Mouse (Mus musculus): ENCODE data around the gene Ywhag. TPM values are rescaled to one million over a fixed set of nuclear protein-coding genes. Genes with fewer than 3 reads are reported as not detected.

The Ywhag gene
- total and polyA plus RNA-seq, 3 experiments: 99.0 to 304 (median 275) TPM

DNA sequence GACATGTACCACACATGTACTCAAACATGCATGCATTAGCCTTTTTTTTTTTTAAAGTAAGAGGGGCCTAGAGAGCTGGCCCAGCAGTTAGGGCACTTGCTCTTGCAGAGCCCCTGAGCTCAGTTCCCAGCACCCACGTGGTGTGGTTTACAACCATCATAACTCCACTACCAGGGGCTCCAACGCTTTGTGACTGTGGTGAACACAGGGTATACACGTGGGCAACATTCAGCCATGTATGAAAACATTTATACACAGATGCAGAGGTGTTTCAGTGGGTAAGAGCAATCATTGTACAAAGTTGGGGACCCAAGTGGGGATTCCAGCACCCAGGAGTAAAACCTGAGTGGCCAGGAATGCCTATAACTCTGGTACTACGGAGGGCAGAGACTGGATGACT lies 24.0 kb upstream of the Ywhag start:
- Histone ChIP-seq H3K4me3 (no peak overlapping the region), H3K79me2 (replicated peaks; ENCODE audit: control insufficient read depth, insufficient read depth, low read length) (no peaks in the 10 kb centered on the region), H3K27me3 (ENCODE audit: control insufficient read depth, insufficient read depth, low read length) (no peaks in the 10 kb centered on the region), H3K36me3 (ENCODE audit: control insufficient read depth, insufficient read depth, low read length) (peaks cover 2% of the 10 kb centered on the region; the same call in 1 of the 2 replicates), H3K9ac (ENCODE audit: low read depth, low read length) (no peak overlapping the region), H3K4me1 (ENCODE audit: control insufficient read depth, insufficient read depth, low read length) (peaks cover 11% of the 10 kb centered on the region), H3K27ac (peak overlapping the region; percentile 88)
- no peak for TF ChIP-seq POLR2A (IDR thresholded peaks at IDR 0.05; ENCODE audit: insufficient read depth, low read depth, low read length)
- TF ChIP-seq CTCF (IDR thresholded peaks at IDR 0.05): no peak
- no peak for TF ChIP-seq EP300 (IDR thresholded peaks at IDR 0.05; ENCODE audit: insufficient read depth, low read depth, low read length)
- intact Hi-C loops (cut with DNase I): no loop called here
- DNase-seq: no peak
- 93% methylated on average over 4 of the region's 4 CpGs for WGBS

DNA sequence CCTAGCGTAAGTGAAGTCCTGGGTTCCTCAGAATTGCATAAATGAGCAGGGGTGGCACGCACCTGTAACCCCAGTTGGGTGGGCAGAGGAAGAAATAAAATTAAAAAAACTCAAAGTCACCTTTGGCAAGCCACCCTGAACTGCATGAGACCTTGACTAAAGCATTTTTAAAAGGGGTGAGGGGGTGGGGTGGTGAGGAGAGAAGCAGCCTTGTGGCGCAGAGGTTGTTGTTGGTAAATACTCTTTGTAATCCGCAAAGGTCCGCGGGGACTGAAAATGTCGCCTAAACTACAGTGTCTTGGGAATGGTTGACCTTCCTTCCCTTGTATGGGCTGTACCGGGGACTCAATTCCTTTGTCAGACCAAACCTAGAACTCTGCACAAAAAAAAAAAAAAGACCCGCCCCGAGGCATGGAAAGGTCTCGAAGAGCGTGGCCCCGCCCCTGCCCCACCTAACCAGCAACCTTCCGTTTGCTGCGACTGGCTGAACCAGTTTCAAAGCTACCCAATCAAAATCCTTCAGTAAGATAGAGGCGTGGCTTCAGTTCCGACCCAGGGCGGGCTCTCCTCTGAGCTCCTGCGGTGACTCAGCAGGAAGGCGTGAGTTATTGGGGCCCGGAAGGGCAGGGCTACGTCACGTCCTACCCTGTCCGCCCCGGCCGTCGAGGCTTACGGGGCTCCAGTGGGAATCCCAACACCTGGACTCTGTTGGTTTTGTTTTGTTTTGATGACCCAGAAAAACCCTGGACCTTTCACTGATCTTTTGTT lies 23.0 kb upstream of the Ywhag start:
- H3K4me3 ChIP-seq: peak overlapping the region; percentile 43
- peaks cover 2% of the 10 kb centered on the region; the same call in 1 of the 2 replicates for H3K36me3 ChIP-seq (ENCODE audit: control insufficient read depth, insufficient read depth, low read length)
- H3K27ac ChIP-seq: peak overlapping the region; percentile 95
- H3K79me2 ChIP-seq (replicated peaks; ENCODE audit: control insufficient read depth, insufficient read depth, low read length): no peaks in the 10 kb centered on the region
- WGBS: 7% methylated on average over 28 of the region's 28 CpGs
- peak; percentile 90 to 97 for DNase-seq
- H3K27me3 ChIP-seq (ENCODE audit: control insufficient read depth, insufficient read depth, low read length): no peaks in the 10 kb centered on the region
- intact Hi-C loops (cut with DNase I): loop anchor here (1.0 kb wide), 1 partner anchor 69 kb away; no protein-coding TSS in a partner anchor
- TF ChIP-seq EP300 (IDR thresholded peaks at IDR 0.05; ENCODE audit: insufficient read depth, low read depth, low read length): peak; percentile 55; the same call in 1 of the 2 replicates
- TF ChIP-seq CTCF (IDR thresholded peaks at IDR 0.05): no peak
- peak; percentile 92 for TF ChIP-seq POLR2A (IDR thresholded peaks at IDR 0.05; ENCODE audit: insufficient read depth, low read depth, low read length)
- H3K4me1 ChIP-seq (ENCODE audit: control insufficient read depth, insufficient read depth, low read length): peaks cover 11% of the 10 kb centered on the region
- peak overlapping the region; percentile 70 for H3K9ac ChIP-seq (ENCODE audit: low read depth, low read length)

DNA sequence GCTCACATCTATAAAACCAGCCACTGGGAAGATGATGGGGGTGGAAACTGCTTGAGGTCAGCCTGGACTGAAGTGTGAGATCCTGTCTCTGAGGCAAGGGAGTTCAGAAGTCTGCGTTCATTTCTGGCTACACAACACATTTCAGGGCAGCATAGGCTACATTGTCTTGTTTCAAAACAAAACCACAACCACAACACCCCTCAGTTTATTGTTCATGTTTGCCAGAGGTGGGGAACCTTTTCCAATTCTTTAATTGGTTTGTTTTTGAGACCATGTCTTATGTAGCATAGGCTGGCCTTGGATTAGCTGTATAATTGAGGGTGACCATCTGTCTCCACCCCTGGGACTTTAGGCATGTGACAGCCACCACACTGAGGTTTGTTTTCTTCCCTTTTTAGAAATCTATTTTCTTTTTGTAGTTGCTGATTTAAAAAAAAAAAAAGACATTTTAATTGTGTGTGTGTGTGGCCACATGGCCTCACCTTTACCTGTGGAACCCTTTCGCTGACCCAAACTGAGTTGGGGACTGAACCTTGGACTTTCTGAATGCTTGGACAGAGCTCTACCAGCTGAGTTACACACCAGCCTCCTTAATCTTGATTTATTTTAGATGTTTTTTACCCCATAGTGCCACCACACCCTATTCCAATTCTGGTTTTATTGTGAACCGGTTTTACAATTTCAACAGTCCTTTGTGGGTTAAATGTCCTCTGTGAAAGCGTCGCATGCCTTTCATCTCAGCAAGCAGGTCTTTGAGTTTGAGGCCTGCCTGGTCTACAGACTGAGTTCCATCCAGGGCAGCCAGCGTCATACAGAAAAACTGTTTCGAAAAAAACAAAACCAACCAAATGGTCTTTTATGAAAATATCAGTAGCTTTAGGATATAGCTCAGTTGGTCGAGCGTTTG lies 22.1 kb upstream of the Ywhag start:
- H3K9ac ChIP-seq (ENCODE audit: low read depth, low read length): no peak overlapping the region
- H3K4me1 ChIP-seq (ENCODE audit: control insufficient read depth, insufficient read depth, low read length): peaks cover 7% of the 10 kb centered on the region
- intact Hi-C loops (cut with DNase I): loop anchor here (1.0 kb wide), 2 partner anchors 21 to 68 kb away; no protein-coding TSS in a partner anchor
- no peaks in the 10 kb centered on the region for H3K79me2 ChIP-seq (replicated peaks; ENCODE audit: control insufficient read depth, insufficient read depth, low read length)
- H3K36me3 ChIP-seq (ENCODE audit: control insufficient read depth, insufficient read depth, low read length): peaks cover 2% of the 10 kb centered on the region; the same call in 1 of the 2 replicates
- WGBS: 81% methylated on average over 9 of the region's 9 CpGs
- TF ChIP-seq EP300 (IDR thresholded peaks at IDR 0.05; ENCODE audit: insufficient read depth, low read depth, low read length) (no peak), POLR2A (IDR thresholded peaks at IDR 0.05; ENCODE audit: insufficient read depth, low read depth, low read length) (no peak), CTCF (IDR thresholded peaks at IDR 0.05) (no peak)
- DNase-seq: no peak
- H3K27ac ChIP-seq: peak overlapping the region; percentile 95
- peak overlapping the region; percentile 11; the same call in 1 of the 2 replicates for H3K4me3 ChIP-seq
- no peaks in the 10 kb centered on the region for H3K27me3 ChIP-seq (ENCODE audit: control insufficient read depth, insufficient read depth, low read length)

DNA sequence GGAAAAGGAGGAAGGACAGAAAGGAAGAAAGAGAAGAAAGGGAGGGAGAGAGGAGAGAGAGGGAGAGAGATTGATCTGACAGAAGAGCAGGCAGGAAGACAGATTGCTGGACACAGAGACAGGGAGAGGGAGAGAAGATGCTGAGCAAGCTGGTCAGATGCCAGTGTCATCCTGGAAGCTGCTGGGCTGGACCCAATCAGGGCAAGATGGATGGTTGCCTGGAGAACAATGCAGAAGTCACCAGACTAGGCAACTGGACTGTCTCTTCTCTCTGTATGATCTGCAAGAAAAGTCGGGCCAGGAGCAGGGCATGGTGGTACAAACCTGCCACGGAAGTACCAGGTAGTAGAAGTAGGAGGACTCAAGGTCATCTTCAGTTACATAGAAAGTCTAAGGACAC lies 18.4 kb upstream of the Ywhag start:
- TF ChIP-seq EP300 (IDR thresholded peaks at IDR 0.05; ENCODE audit: insufficient read depth, low read depth, low read length) (no peak), POLR2A (IDR thresholded peaks at IDR 0.05; ENCODE audit: insufficient read depth, low read depth, low read length) (no peak), CTCF (IDR thresholded peaks at IDR 0.05) (no peak)
- Histone ChIP-seq H3K9ac (ENCODE audit: low read depth, low read length) (no peak overlapping the region), H3K4me1 (ENCODE audit: control insufficient read depth, insufficient read depth, low read length) (peaks cover 3% of the 10 kb centered on the region), H3K27ac (no peak overlapping the region), H3K79me2 (replicated peaks; ENCODE audit: control insufficient read depth, insufficient read depth, low read length) (no peaks in the 10 kb centered on the region), H3K4me3 (no peak overlapping the region), H3K27me3 (ENCODE audit: control insufficient read depth, insufficient read depth, low read length) (no peaks in the 10 kb centered on the region), H3K36me3 (ENCODE audit: control insufficient read depth, insufficient read depth, low read length) (peaks cover 2% of the 10 kb centered on the region; the same call in 1 of the 2 replicates)
- no peak for DNase-seq
- intact Hi-C loops (cut with DNase I): no loop called here
- 86% methylated on average over 2 of the region's 2 CpGs for WGBS

DNA sequence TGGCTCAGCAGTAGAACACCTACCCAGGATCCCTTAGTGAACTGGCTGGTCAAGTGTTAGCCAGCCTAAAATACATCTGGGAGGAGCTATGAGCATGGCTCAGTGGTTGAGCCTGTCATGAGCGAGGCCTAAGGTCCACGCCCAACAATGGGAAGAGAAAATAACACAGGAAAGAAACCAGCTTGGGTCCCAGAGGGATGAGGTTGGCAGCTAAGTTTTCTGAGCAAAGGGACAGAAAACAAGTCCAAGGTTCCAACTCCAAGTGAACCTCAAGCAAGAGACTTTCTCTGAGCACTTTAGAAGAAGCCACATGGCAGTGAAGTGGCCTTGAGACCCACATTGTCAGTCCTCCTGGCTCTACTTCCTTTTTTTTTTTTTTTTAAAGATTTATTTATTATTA lies 17.2 kb upstream of the Ywhag start:
- no peaks in the 10 kb centered on the region for H3K27me3 ChIP-seq (ENCODE audit: control insufficient read depth, insufficient read depth, low read length)
- H3K27ac ChIP-seq: no peak overlapping the region
- H3K4me3 ChIP-seq: no peak overlapping the region
- intact Hi-C loops (cut with DNase I): no loop called here
- no peak for DNase-seq
- H3K9ac ChIP-seq (ENCODE audit: low read depth, low read length): no peak overlapping the region
- H3K79me2 ChIP-seq (replicated peaks; ENCODE audit: control insufficient read depth, insufficient read depth, low read length): no peaks in the 10 kb centered on the region
- no peak for TF ChIP-seq POLR2A (IDR thresholded peaks at IDR 0.05; ENCODE audit: insufficient read depth, low read depth, low read length)
- no peaks in the 10 kb centered on the region for H3K36me3 ChIP-seq (ENCODE audit: control insufficient read depth, insufficient read depth, low read length)
- H3K4me1 ChIP-seq (ENCODE audit: control insufficient read depth, insufficient read depth, low read length): no peaks in the 10 kb centered on the region
- WGBS: 94% methylated on average over 2 of the region's 2 CpGs

Data from heart, adult 2 months (tissue).